Mouse (Mus musculus): ENCODE data around the gene Scgb1b2.

Gene Scgb1b2

DNA sequence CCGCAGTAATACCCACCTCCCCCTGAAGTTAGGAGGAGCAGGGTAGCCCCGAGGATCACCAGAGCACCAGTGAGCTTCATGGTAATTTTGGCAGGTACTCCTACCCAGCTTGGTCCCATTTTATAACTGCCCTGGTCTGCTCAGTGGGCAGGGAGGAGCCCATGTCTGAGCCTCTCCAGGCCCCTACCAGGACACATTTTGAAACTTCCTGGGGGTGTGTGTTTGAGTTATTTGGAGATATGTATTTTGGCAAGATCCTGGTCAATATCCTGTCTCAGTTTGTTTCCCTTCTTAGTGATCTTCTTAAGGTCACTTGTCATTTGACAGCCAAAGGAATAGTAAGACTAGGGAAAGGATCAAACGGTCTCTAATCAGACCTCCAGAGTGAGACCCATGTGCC is at the start of gene Scgb1b2:
TSS of gene Scgb1b2 (minus strand) at position 101 of the 400 bp plus-strand sequence.
- no peak for DNase-seq

- no peak for DNase-seq
Observed at GRCm38 (mm10) chr7:31290208-31290607, 1.4 kb downstream of the Scgb1b2 start, which contains the start of gene Scgb2b2. Gene Scgb2b2, plus strand, starts transcription at chr7:31290508.

Data from cerebellum, adult 18-20 months (tissue).